Mouse (Mus musculus): ENCODE results near the gene Sh3bgrl. TPM values are rescaled to one million over a fixed set of nuclear protein-coding genes. Genes with fewer than 3 reads are reported as not detected.

Gene Sh3bgrl
- polyA plus RNA-seq, 1 experiment from 2014 or later: 119 TPM

- no peak for ATAC-seq (ENCODE audit: insufficient number of reproducible peaks, low FRiP score, low TSS enrichment, low read depth)
- Histone ChIP-seq H3K9ac (no peak overlapping the region), H3K9me3 (no peaks in the 10 kb centered on the region), H3K36me3 (no peaks in the 10 kb centered on the region), H3K27ac (no peak overlapping the region), H3K27me3 (no peaks in the 10 kb centered on the region), H3K4me1 (no peaks in the 10 kb centered on the region), H3K4me3 (no peak overlapping the region), H3K4me2 (no peak overlapping the region)
- WGBS: 86% methylated on average over 4 of the region's 4 CpGs
Observed at GRCm38 (mm10) chrX:109189607-109190006, 94.4 kb downstream of the Sh3bgrl start.

DNA sequence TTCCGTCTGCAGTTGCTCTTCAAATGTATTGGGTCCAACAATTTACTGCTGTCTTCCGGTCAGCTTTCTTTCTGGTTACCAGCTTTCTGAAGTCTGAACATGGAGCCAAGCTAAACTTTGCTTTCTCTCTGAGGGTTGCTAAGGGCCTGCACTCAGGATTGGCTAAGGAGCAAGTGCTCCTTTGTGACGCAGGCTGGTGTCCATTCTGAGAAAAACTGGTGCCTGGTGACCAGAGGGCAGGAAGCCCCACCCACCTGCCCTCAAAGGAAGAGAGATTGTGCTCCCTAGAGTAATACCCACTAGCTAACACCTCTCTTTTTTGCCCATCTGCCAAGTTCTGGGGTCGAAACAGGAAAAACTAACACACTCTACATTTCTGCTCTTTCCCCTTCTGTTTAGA, 95.8 kb downstream of the Sh3bgrl start:
- H3K27me3 ChIP-seq: no peaks in the 10 kb centered on the region
- no peak overlapping the region for H3K4me3 ChIP-seq
- H3K27ac ChIP-seq: no peak overlapping the region
- H3K36me3 ChIP-seq: no peaks in the 10 kb centered on the region
- no peak overlapping the region for H3K9ac ChIP-seq
- WGBS: 70% methylated on average over 4 of the region's 4 CpGs
- no peak overlapping the region for H3K4me2 ChIP-seq
- no peak for ATAC-seq (ENCODE audit: insufficient number of reproducible peaks, low FRiP score, low TSS enrichment, low read depth)
- no peaks in the 10 kb centered on the region for H3K9me3 ChIP-seq
- H3K4me1 ChIP-seq: no peaks in the 10 kb centered on the region

GRCm38 (mm10) chrX:109191436-109191835, 96.3 kb downstream of the Sh3bgrl start:
- no peak overlapping the region for H3K4me3 ChIP-seq
- no peaks in the 10 kb centered on the region for H3K36me3 ChIP-seq
- H3K27me3 ChIP-seq: no peaks in the 10 kb centered on the region
- no peak overlapping the region for H3K4me2 ChIP-seq
- 66% methylated on average over 4 of the region's 4 CpGs for WGBS
- H3K9ac ChIP-seq: no peak overlapping the region
- no peaks in the 10 kb centered on the region for H3K4me1 ChIP-seq
- no peak for ATAC-seq (ENCODE audit: insufficient number of reproducible peaks, low FRiP score, low TSS enrichment, low read depth)
- H3K27ac ChIP-seq: no peak overlapping the region
- H3K9me3 ChIP-seq: no peaks in the 10 kb centered on the region

DNA sequence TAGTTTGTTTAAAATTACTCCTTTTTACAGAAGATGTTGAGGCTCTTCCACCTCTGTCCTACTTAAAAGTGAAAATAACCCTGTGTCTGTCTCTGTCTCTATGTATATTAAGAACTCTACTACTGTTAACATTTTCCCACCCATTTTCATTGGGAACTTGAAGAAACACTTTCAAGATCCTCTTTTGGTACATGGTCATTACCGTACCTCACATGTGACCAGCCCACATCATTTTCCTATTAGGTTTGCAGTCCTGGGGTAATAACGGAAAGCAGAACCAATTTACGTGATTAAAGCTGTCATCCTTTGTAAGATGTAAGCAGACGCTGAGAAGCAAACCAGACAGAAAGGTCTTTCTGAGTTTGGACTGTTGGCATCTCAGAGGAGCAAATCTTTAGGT, 101.3 kb downstream of the Sh3bgrl start, which contains the start of gene Gm6377:
Gene Gm6377 (plus strand): TSS at position 289 of the 400 bp plus-strand sequence.
- no peaks in the 10 kb centered on the region for H3K9me3 ChIP-seq
- no peak for ATAC-seq (ENCODE audit: insufficient number of reproducible peaks, low FRiP score, low TSS enrichment, low read depth)
- WGBS: 49% methylated on average over 4 of the region's 4 CpGs
- H3K4me1 ChIP-seq: no peaks in the 10 kb centered on the region
- H3K4me2 ChIP-seq: no peak within 1 kb of the TSS
- no peak within 1 kb of the TSS for H3K4me3 ChIP-seq
- no peak within 1 kb of the TSS for H3K9ac ChIP-seq
- H3K27ac ChIP-seq: no peak within 1 kb of the TSS
- H3K27me3 ChIP-seq: no peaks in the 10 kb centered on the region
- H3K36me3 ChIP-seq: no peaks in the 10 kb centered on the region

GRCm38 (mm10) chrX:109207843-109208242, 112.7 kb downstream of the Sh3bgrl start:
- Histone ChIP-seq H3K4me1 (no peaks in the 10 kb centered on the region), H3K36me3 (no peaks in the 10 kb centered on the region), H3K9ac (no peak overlapping the region), H3K27ac (no peak overlapping the region), H3K4me2 (no peak overlapping the region), H3K4me3 (no peak overlapping the region), H3K9me3 (no peaks in the 10 kb centered on the region), H3K27me3 (no peaks in the 10 kb centered on the region)
- ATAC-seq (ENCODE audit: insufficient number of reproducible peaks, low FRiP score, low TSS enrichment, low read depth): no peak

DNA sequence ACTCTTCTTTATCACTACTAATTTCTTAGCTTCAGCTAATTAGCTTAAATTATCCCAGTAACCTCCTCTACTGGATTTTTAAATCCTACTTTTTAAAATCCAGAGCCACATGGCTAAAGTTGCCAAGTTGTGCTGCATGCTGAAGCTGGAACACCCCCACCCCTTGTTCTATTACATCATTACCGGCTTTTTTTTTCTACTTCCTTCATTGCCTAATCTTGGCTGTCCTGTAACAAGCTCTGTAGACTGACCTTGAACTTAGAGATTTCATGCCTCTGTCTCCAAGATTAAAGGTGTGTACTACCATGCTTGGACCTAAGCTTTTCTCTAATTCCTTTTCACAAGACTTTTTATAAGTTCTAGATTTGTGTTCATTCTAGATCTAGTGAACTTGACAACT, 133.6 kb downstream of the Sh3bgrl start:
- Histone ChIP-seq H3K4me3 (no peak overlapping the region), H3K4me2 (no peak overlapping the region), H3K4me1 (no peaks in the 10 kb centered on the region), H3K9ac (no peak overlapping the region), H3K27me3 (no peaks in the 10 kb centered on the region), H3K36me3 (no peaks in the 10 kb centered on the region), H3K9me3 (no peaks in the 10 kb centered on the region), H3K27ac (no peak overlapping the region)
- ATAC-seq (ENCODE audit: insufficient number of reproducible peaks, low FRiP score, low TSS enrichment, low read depth): no peak
- WGBS: 92% methylated on average over 1 of the region's 1 CpGs

DNA sequence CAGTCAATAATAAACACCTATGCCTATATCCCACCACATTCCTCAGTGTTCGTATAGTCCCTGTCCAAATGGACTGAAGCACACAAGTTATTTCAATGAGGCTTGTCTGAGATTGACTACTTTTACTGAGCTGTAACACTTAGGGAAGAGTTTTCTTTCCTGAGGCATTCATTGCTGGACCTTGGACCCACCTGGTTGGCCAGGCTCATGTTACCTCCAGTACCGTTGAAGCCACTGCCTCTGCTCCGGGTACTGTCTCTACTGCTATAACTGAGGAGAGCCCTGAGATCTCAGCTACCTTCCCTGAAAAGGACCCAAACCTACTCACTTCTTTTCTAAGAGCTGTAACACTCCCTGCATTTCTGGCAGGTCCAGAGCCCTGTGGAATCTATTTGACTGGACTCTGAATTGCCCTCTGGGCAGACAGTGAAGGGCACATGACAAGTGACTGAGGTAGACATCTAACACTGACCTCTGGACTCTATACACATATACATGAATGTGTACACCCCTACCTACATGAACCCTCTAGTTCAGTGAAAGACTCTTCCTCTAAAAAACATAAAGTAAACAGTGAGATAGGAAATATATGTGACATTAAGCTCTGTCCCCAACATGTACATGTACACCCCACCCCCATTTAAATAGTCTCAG, 140.3 kb downstream of the Sh3bgrl start:
- Histone ChIP-seq H3K4me1 (no peaks in the 10 kb centered on the region), H3K4me3 (no peak overlapping the region), H3K27ac (no peak overlapping the region), H3K9ac (no peak overlapping the region), H3K36me3 (no peaks in the 10 kb centered on the region), H3K9me3 (no peaks in the 10 kb centered on the region), H3K4me2 (no peak overlapping the region), H3K27me3 (no peaks in the 10 kb centered on the region)
- WGBS: 87% methylated on average over 3 of the region's 3 CpGs
- no peak for ATAC-seq (ENCODE audit: insufficient number of reproducible peaks, low FRiP score, low TSS enrichment, low read depth)

DNA sequence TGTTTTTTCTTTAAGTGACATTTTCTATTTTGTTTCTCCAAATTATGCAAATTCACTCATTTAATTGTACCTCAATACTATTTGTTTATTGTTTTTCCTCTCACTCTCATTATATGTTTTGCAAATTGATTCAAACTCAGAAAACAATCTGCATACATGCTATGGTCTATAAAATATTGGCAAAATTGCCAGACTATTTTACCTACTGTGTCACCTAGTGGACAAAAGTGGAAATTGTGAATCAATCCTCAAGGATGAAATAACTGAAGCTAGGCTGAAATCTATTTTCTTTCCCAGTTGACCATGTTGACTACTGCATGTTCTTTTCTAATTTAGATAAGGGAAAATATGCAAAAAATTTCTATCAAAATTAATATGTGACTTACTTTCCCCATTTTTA, 143.0 kb downstream of the Sh3bgrl start:
- H3K36me3 ChIP-seq: no peaks in the 10 kb centered on the region
- H3K4me2 ChIP-seq: no peak overlapping the region
- H3K27me3 ChIP-seq: no peaks in the 10 kb centered on the region
- no peaks in the 10 kb centered on the region for H3K9me3 ChIP-seq
- H3K4me1 ChIP-seq: no peaks in the 10 kb centered on the region
- H3K4me3 ChIP-seq: no peak overlapping the region
- no peak overlapping the region for H3K9ac ChIP-seq
- no peak overlapping the region for H3K27ac ChIP-seq
- ATAC-seq (ENCODE audit: insufficient number of reproducible peaks, low FRiP score, low TSS enrichment, low read depth): no peak

Other genes with a start within 250 kb of the Sh3bgrl start
- 17.4 and 21.2 TPM in 2 replicates for gene Hmgn5, start 82.0 kb upstream of the Sh3bgrl start, polyA plus RNA-seq (2015; fragmentation: Nextera tagmentation; extraction: Ambion mirVana)
- gene Gm6377, start 101.4 kb downstream of the Sh3bgrl start, polyA plus RNA-seq (2015; fragmentation: Nextera tagmentation; extraction: Ambion mirVana): 0.13 and 0.17 TPM in 2 replicates

All from limb, embryonic 15.5 days (tissue).